Mouse (Mus musculus) brain, embryonic 14.5 days (tissue): ENCODE measurements around the gene Cdk17.

ENCODE experiments used
- CTCF ChIP-seq: fragments of 200-500 bp; IDR thresholded peaks from 2 replicates; pipeline ENCODE4 v1.5.1; 2012; ENCODE audit warnings: inconsistent platforms, mild to moderate bottlenecking, moderate library complexity, borderline replicate concordance; ENCODE audit not compliant: insufficient read depth, insufficient read length; ENCODE audit errors: extremely low read depth
- POLR2A ChIP-seq: fragments of 200-500 bp; IDR thresholded peaks from 2 replicates; pipeline ENCODE4 v1.6.1; 2012; ENCODE audit warnings: mild to moderate bottlenecking, inconsistent platforms, borderline replicate concordance; ENCODE audit not compliant: poor library complexity, insufficient read depth, insufficient read length, severe bottlenecking; ENCODE audit errors: extremely low read depth

DNA sequence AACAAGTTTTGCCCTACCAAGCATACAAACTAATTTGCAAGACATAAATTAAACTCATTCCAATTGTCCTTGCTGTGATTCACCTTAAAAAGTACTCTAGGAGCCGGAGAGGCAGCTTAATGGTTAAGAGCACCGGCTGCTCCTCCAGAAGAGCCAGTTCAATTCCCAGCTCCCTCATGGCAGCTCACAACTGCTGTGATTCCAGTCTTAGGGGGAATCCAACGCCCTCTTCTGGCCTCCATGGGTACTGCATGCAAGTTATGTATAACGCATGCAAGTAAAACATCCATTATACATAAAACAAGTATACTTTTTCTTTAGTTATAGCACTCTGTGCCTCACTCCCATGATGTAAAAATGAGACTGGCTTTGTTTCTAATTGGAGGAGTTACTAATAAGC, 122.6 kb downstream of the Cdk17 start:
- no peak for TF ChIP-seq POLR2A
- peak; percentile 57; the same call in 1 of the 2 replicates for TF ChIP-seq CTCF
